Mouse (Mus musculus) heart, postnatal 0 days (tissue): ENCODE results near the gene Pptc7. TPM values are rescaled to one million over a fixed set of nuclear protein-coding genes. Genes with fewer than 3 reads are reported as not detected.

ENCODE experiments used
- ATAC-seq: fragments of 200-750 bp; cut with Nextera tagmentation; 2 replicates; pipeline ENCODE4 v1.8.0; 2017; ENCODE audit warnings: low read depth, moderate number of reproducible peaks, moderate library complexity; ENCODE audit not compliant: insufficient read depth
- DNase-seq: peaks from one replicate; pipeline ENCODE4 v3.0.0-alpha.2; 2016; ENCODE audit warnings: low spot score
- H3K27ac ChIP-seq: fragments of 300-500 bp; sonication (generic); 2 replicates; pipeline ENCODE4 v1.5.1; 2014; ENCODE audit warnings: low read depth, mild to moderate bottlenecking
- H3K27me3 ChIP-seq: fragments of 300-500 bp; sonication (generic); 2 replicates; pipeline ENCODE4 v1.6.1; 2014; ENCODE audit warnings: low read length, mixed read lengths; ENCODE audit not compliant: control insufficient read depth, insufficient read depth
- H3K36me3 ChIP-seq: fragments of 300-500 bp; sonication (generic); replicated peaks from 2 replicates; pipeline ENCODE4 v1.6.1; 2014; ENCODE audit warnings: low read length, mixed read lengths; ENCODE audit not compliant: control insufficient read depth, insufficient read depth
- H3K4me1 ChIP-seq: fragments of 300-500 bp; sonication (generic); 2 replicates; pipeline ENCODE4 v1.6.1; 2014; ENCODE audit warnings: antibody characterized with exemption; ENCODE audit not compliant: control insufficient read depth, insufficient read depth
- H3K4me2 ChIP-seq: fragments of 300-500 bp; sonication (generic); 2 replicates; pipeline ENCODE4 v1.6.1; 2014; ENCODE audit warnings: low read depth, mild to moderate bottlenecking, low read length, moderate library complexity
- H3K4me3 ChIP-seq: fragments of 300-500 bp; sonication (generic); 2 replicates; pipeline ENCODE4 v1.5.1; 2014; ENCODE audit warnings: low read depth, low read length
- H3K9ac ChIP-seq: fragments of 300-500 bp; sonication (generic); replicated peaks from 2 replicates; pipeline ENCODE4 v1.6.1; 2014; ENCODE audit warnings: low read depth, low read length, mixed read lengths
- H3K9me3 ChIP-seq: fragments of 300-500 bp; sonication (generic); replicated peaks from 2 replicates; pipeline ENCODE4 v1.6.1; 2016; ENCODE audit warnings: low read length; ENCODE audit not compliant: control insufficient read depth
- CTCF ChIP-seq: IDR thresholded peaks from 2 replicates; pipeline ENCODE4 v1.5.1; 2016; ENCODE audit warnings: antibody characterized with exemption, control low read depth, low read depth
- EP300 ChIP-seq: IDR thresholded peaks from 2 replicates; pipeline ENCODE4 v1.6.1; 2016; ENCODE audit warnings: antibody characterized with exemption, low read depth
- WGBS: fragments of 180-500 bp; shearing (Covaris S2); extraction: QIAGEN DNeasy Blood & Tissue Kit; methylation state at CpG from one replicate; pipeline ENCODE4 v1.1.7; 2014; 5-methylcytosine and 5-hydroxymethylcytosine counted together
- polyA plus RNA-seq: library from polyadenylated mRNA; unstranded; fragments of >200 nt; fragmentation: Nextera tagmentation; extraction: Ambion mirVana; gene quantifications from 2 replicates; pipeline ENCODE4 v1.2.1, GENCODE M21; 2015
- total RNA-seq: library from RNA; depleted of rRNA; stranded (reverse); fragments of >200 nt; gene quantifications from 2 replicates; pipeline ENCODE4 v1.2.3, GENCODE M21; 2014; ENCODE audit warnings: low replicate concordance

Pptc7 gene
- total and polyA plus RNA-seq, 2 experiments from 2014 or later: 20.5 to 33.9 TPM

DNA sequence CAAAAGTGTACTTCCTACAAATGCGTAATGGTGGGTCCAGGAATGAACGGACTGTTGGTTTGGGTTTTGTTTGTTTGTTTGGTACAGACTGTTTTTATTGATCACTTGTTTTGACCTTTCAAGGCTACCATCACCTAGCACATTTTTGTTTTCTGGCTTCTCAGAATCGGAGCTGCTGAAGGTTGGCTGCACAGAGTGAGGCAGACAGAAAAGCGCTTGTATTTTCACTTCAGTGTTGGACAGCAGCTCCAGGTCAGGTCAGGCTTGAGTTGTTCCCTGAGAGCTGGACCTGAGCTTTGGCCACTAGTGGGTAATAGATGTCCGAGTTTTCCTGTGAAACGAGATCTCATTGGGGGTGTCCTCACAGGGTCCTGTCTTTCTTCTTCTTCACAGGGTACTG is 9.0 kb downstream of the Pptc7 start:
- Histone ChIP-seq H3K27ac (peak overlapping the region; percentile 75), H3K9me3 (no peaks in the 10 kb centered on the region), H3K27me3 (no peaks in the 10 kb centered on the region), H3K4me1 (peaks cover 33% of the 10 kb centered on the region), H3K4me3 (no peak overlapping the region), H3K9ac (no peak overlapping the region), H3K36me3 (no peaks in the 10 kb centered on the region), H3K4me2 (no peak overlapping the region)
- DNase-seq: no peak
- 0 out of 2 replicates have a peak, but pooled peaks have one; percentile 37 for ATAC-seq
- 53% methylated on average over 6 of the region's 6 CpGs for WGBS
- TF ChIP-seq CTCF: no peak
- TF ChIP-seq EP300: no peak

DNA sequence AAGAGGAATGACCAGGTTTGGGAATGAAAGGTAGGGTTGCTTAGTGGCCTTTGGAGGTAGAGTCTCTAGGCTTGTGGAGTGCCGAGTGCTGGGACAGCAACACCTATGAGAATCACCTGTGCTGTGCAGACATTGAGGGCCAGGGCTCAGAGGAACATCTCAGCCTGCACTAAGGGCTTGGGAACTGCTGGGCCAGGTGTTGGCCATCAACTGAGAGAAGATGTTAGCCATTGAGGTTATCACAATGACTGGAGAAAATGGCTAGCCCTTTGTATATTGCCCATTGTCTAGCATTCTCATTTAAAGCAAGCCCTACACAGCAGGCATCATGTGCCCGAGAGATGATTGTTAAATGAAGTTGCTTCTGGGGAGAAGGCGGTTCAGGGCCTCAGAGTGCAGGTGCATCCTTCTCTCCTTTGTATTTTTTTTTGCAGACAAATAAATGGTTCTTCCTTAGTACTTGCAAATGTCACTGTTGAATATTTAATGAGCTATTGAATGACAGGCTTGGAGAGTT is 10.1 kb downstream of the Pptc7 start:
- Histone ChIP-seq H3K4me3 (no peak overlapping the region), H3K27ac (0 out of 2 replicates have a peak overlapping the region, but pooled peaks have one; percentile 37), H3K36me3 (no peaks in the 10 kb centered on the region), H3K9me3 (no peaks in the 10 kb centered on the region), H3K27me3 (no peaks in the 10 kb centered on the region), H3K9ac (no peak overlapping the region), H3K4me2 (no peak overlapping the region), H3K4me1 (peaks cover 33% of the 10 kb centered on the region)
- 72% methylated on average over 3 of the region's 3 CpGs for WGBS
- no peak; the same call in 1 of the 2 replicates for ATAC-seq
- no peak for TF ChIP-seq EP300
- no peak for TF ChIP-seq CTCF
- no peak for DNase-seq

DNA sequence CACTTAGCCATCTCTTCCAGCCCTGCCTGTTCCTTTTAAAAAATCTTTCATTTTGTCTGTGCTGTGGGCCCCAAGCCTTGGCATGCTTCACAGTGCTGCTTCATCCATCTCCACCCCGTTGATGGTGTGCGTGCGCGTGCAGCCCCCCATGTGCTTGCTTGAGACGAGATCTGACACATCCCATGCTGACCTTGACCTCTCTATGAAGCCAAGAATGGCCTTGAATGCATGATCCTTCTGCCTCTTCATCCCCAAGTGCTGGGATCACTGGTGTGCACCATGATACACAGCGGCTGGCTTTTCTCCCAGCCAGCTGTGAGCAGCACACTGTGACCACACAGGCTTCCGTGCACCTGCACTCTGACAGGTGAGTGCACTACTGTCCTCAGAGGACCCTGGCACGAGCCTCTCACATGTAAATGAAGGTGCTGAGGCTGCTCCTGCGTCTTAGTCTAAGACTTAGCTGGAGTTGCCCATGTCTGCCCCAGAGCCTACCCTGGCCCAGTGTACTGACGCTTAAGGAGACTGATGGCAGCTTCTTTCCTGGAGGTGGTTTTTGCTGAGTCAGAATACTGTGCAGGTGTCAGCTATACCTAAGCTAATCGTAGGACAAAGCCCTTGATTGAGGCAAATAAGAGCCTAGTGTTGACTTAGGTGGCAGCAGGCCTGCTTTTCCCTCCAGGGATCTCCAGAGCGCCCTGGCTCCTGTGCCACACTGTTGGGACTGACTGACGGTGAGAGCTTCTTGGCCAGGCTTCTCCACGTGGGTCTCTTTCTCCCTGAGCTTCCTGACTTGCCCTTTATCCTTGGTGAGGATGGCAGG is 11.2 kb downstream of the Pptc7 start:
- no peak overlapping the region for H3K4me2 ChIP-seq
- H3K9ac ChIP-seq: no peak overlapping the region
- no peak for DNase-seq
- H3K4me1 ChIP-seq: peaks cover 33% of the 10 kb centered on the region
- H3K36me3 ChIP-seq: no peaks in the 10 kb centered on the region; the same call in 1 of the 2 replicates
- no peaks in the 10 kb centered on the region for H3K27me3 ChIP-seq
- WGBS: 74% methylated on average over 14 of the region's 14 CpGs
- H3K4me3 ChIP-seq: no peak overlapping the region
- H3K9me3 ChIP-seq: no peaks in the 10 kb centered on the region
- 0 out of 2 replicates have a peak overlapping the region, but pooled peaks have one; percentile 6 for H3K27ac ChIP-seq
- no peak for ATAC-seq
- TF ChIP-seq CTCF (no peak), EP300 (no peak)

DNA sequence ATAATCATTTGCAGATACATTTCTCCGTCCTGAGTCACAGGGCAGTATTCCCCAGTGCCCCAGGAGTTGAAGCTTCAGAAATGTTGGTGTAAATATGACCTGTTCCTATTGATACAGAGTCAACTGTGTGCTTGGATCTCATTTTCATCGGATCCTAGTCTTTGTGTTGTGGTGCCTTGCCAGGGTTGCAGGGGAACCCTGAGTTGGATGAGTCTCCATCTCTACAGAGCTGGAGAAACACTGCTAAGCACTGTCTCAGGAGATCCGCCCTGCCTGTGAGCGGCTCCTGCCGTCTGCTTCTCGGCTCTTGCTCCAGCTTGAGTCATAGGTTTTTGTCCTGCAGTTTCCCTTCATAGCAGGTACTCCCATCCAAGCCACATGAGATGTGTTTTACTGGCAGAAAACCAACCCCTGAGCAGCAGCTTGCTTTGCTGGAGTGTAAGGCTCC is 15.9 kb downstream of the Pptc7 start:
- 72% methylated on average over 6 of the region's 6 CpGs for WGBS
- peak overlapping the region; percentile 20; the same call in 1 of the 2 replicates for H3K27ac ChIP-seq

DNA sequence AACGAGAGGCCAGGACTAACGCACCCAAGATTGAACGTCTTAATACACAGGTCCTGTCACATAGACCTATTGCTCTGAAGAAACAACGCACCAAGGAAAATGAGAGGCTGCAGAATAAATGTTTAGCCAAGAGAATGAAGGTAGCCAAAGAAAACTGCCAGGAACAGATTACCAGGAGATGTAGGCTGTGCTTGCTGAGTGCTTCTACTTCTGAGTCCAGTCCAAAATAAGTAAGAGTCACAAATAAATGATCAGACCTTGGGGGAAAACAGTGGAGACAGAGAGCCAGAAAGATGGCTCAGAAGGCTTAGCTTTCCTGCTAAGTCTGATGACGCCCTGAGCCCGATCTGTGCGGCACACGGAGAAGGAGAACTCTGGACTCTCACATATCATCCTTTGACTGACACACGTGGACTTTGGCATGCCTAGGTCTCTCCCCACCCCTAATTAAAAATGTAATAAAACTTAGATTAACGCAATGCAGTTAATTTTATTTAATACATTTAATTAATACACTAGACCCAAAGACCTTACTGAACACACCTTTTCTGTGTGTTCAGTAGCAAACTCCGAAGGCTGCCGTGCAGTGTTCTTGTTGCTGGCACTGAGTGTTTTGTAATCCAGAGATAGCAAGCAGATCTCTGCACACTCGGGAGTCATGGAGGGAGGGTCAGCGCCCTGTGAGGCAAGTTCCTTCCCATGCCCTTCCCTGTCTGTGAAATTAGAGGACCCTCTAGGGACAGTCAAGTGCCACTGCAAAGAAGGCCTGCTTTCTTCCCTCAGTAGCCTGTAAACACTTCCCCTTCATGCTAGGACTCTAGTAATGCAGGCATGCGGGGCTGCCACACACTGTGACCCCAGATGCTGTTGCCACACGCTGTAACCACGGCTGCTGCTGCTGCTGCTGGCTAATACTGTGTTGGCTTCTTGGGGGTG is 18.9 kb downstream of the Pptc7 start:
- no peaks in the 10 kb centered on the region for H3K27me3 ChIP-seq
- H3K36me3 ChIP-seq: peaks cover under 1% of the 10 kb centered on the region
- TF ChIP-seq CTCF (peak; percentile 32), EP300 (no peak)
- H3K4me1 ChIP-seq: peaks cover 39% of the 10 kb centered on the region
- H3K27ac ChIP-seq: peak overlapping the region; percentile 44
- no peak overlapping the region for H3K4me2 ChIP-seq
- 47% methylated on average over 17 of the region's 17 CpGs for whole genome bisulfite sequencing
- DNase-seq: peak; percentile 63
- peak; percentile 63; the same call in 1 of the 2 replicates for ATAC-seq
- H3K9ac ChIP-seq: no peak overlapping the region
- H3K4me3 ChIP-seq: no peak overlapping the region
- no peaks in the 10 kb centered on the region for H3K9me3 ChIP-seq

More for the DNA sequence above, 15.9 kb downstream of the Pptc7 start:
- Histone ChIP-seq H3K4me2 (no peak overlapping the region), H3K4me1 (peaks cover 33% of the 10 kb centered on the region), H3K9me3 (no peaks in the 10 kb centered on the region), H3K27me3 (no peaks in the 10 kb centered on the region), H3K9ac (no peak overlapping the region), H3K36me3 (no peaks in the 10 kb centered on the region; the same call in 1 of the 2 replicates), H3K4me3 (no peak overlapping the region)
- DNase-seq (no peak), ATAC-seq (no peak)
- TF ChIP-seq CTCF: no peak
- TF ChIP-seq EP300: no peak
